8 mouse cellular contexts compared by ENCODE assay signal in genomic region chr5:123670800-123671472, GRCm38 (mm10). TPM values are rescaled to one million over a fixed set of nuclear protein-coding genes. Genes with fewer than 3 reads are reported as not detected.
DNase-seq lines count a peak whose midpoint lies in the region; ATAC-seq lines count a peak whose summit lies in the region.

No protein-coding gene starts in this region.

- peaks cover 39% of the 10 kb centered on the region for H3K4me1 ChIP-seq in forebrain, embryonic 10.5 days
- no peaks in the 10 kb centered on the region for H3K4me1 ChIP-seq in forebrain, embryonic 14.5 days (ENCODE audit: control insufficient read depth, insufficient read depth, low read length)
- H3K4me1 ChIP-seq in hindbrain, embryonic 12.5 days = peaks cover 16% of the 10 kb centered on the region
- H3K4me1 ChIP-seq in lung, embryonic 16.5 days (replicated peaks; ENCODE audit: control insufficient read depth, insufficient read depth, low read length) = peaks cover 24% of the 10 kb centered on the region

- H3K4me2 ChIP-seq in forebrain, embryonic 14.5 days (ENCODE audit: low read length) = no peak overlapping the region
- no peak overlapping the region for H3K4me2 ChIP-seq in hindbrain, embryonic 12.5 days (replicated peaks)
- H3K4me2 ChIP-seq in lung, embryonic 16.5 days (ENCODE audit: low read depth, low read length) = no peak overlapping the region

- WGBS in forebrain, embryonic 10.5 days = 47% methylated on average over 14 of the region's 14 CpGs
- WGBS in forebrain, embryonic 14.5 days = 57% methylated on average over 14 of the region's 14 CpGs
- 41% methylated on average over 14 of the region's 14 CpGs for WGBS in hindbrain, embryonic 12.5 days
- WGBS in lung, embryonic 16.5 days = 33% methylated on average over 14 of the region's 14 CpGs

- H3K27ac ChIP-seq in forebrain, embryonic 10.5 days = peak overlapping the region; percentile 51; the same call in 1 of the 2 replicates
- H3K27ac ChIP-seq in forebrain, embryonic 14.5 days (ENCODE audit: low read depth, low read length) = no peak overlapping the region
- peak overlapping the region; percentile 41; the same call in 1 of the 2 replicates for H3K27ac ChIP-seq in hindbrain, embryonic 12.5 days
- H3K27ac ChIP-seq in lung, embryonic 16.5 days (ENCODE audit: low read length) = peak overlapping the region; percentile 62

- H3K9ac ChIP-seq in forebrain, embryonic 14.5 days (ENCODE audit: low read length) = no peak overlapping the region
- no peak overlapping the region for H3K9ac ChIP-seq in hindbrain, embryonic 12.5 days
- peak overlapping the region; percentile 9; the same call in 1 of the 2 replicates for H3K9ac ChIP-seq in lung, embryonic 16.5 days (ENCODE audit: low read length)

- peaks cover 6% of the 10 kb centered on the region; the same call in 1 of the 2 replicates for H3K36me3 ChIP-seq in forebrain, embryonic 10.5 days (replicated peaks)
- H3K36me3 ChIP-seq in forebrain, embryonic 14.5 days (ENCODE audit: control insufficient read depth, insufficient read depth, low read length) = no peaks in the 10 kb centered on the region
- H3K36me3 ChIP-seq in hindbrain, embryonic 12.5 days = no peaks in the 10 kb centered on the region
- no peaks in the 10 kb centered on the region for H3K36me3 ChIP-seq in lung, embryonic 16.5 days (ENCODE audit: control insufficient read depth, insufficient read depth, low read length)

- no peak overlapping the region for H3K4me3 ChIP-seq in forebrain, embryonic 10.5 days
- no peak overlapping the region for H3K4me3 ChIP-seq in forebrain, embryonic 14.5 days (ENCODE audit: low read depth, low read length)
- no peak overlapping the region for H3K4me3 ChIP-seq in hindbrain, embryonic 12.5 days
- H3K4me3 ChIP-seq in lung, embryonic 16.5 days (ENCODE audit: low read length) = no peak overlapping the region

- H3K9me3 ChIP-seq in forebrain, embryonic 10.5 days = no peaks in the 10 kb centered on the region
- no peaks in the 10 kb centered on the region for H3K9me3 ChIP-seq in forebrain, embryonic 14.5 days (replicated peaks; ENCODE audit: control insufficient read depth, low read length)
- no peaks in the 10 kb centered on the region for H3K9me3 ChIP-seq in hindbrain, embryonic 12.5 days (replicated peaks)
- no peaks in the 10 kb centered on the region for H3K9me3 ChIP-seq in lung, embryonic 16.5 days (ENCODE audit: control insufficient read depth, low read length)

- ATAC-seq in forebrain, embryonic 14.5 days = no peak
- ATAC-seq in erythroblast, adult 5-6 weeks (replicated peaks; ENCODE audit: low FRiP score, poor library complexity, severe bottlenecking) = peak; percentile 68
- ATAC-seq in hindbrain, embryonic 12.5 days (ENCODE audit: low FRiP score) = no peak
- ATAC-seq in lung, embryonic 16.5 days (ENCODE audit: low read depth) = 0 out of 2 replicates have a peak, but pooled peaks have one; percentile 20

- no peaks in the 10 kb centered on the region for H3K27me3 ChIP-seq in forebrain, embryonic 10.5 days (ENCODE audit: poor library complexity, severe bottlenecking)
- H3K27me3 ChIP-seq in forebrain, embryonic 14.5 days (replicated peaks; ENCODE audit: control insufficient read depth, insufficient read depth, low read length) = no peaks in the 10 kb centered on the region
- no peaks in the 10 kb centered on the region for H3K27me3 ChIP-seq in hindbrain, embryonic 12.5 days
- H3K27me3 ChIP-seq in lung, embryonic 16.5 days (ENCODE audit: control insufficient read depth, insufficient read depth, low read depth, low read length) = no peaks in the 10 kb centered on the region

- DNase-seq in forebrain, embryonic 10.5 days (ENCODE audit: extremely low spot score, low spot score) = no peak
- no peak for DNase-seq in forebrain, embryonic 14.5 days (ENCODE audit: low spot score)
- peak; percentile 23 to 33 for DNase-seq in B cell, adult 2 months
- no peak for DNase-seq in left cerebral cortex, adult 9 months (ENCODE audit: low spot score in 2 of 2)
- DNase-seq in urinary bladder, postnatal 4 days (ENCODE audit: low spot score in 2 of 2) = no peak

RNA-seq across cellular contexts. Expression of gene Clip1, which starts 13.5 kb away (rescaled TPM):
- 55.6 and 55.8 TPM in 2 replicates for polyA plus RNA-seq in forebrain, embryonic 10.5 days (2016; fragmentation: Nextera tagmentation; extraction: Ambion mirVana)
- 45.9 and 55.6 TPM in 2 replicates for polyA plus RNA-seq in forebrain, embryonic 14.5 days (2014; fragmentation: Nextera tagmentation; extraction: Ambion mirVana)
- 16.1 and 34.6 TPM in 2 replicates for total RNA-seq in erythroblast, adult 5-6 weeks (2015; ENCODE audit: low replicate concordance)
- 13.6 and 36.7 TPM in 2 replicates for total RNA-seq in erythroblast, adult 5-6 weeks (2017; ENCODE audit: low replicate concordance)
- polyA plus RNA-seq in hindbrain, embryonic 12.5 days (2016; fragmentation: Nextera tagmentation; extraction: Ambion mirVana) = 71.4 and 74.6 TPM in 2 replicates
- polyA plus RNA-seq in lung, embryonic 16.5 days (2015; fragmentation: Nextera tagmentation; extraction: Ambion mirVana) = 35.7 and 37.9 TPM in 2 replicates

RNA-seq across cellular contexts. Expression of gene Zcchc8, which starts 50.0 kb away (rescaled TPM):
- 90.6 and 92.2 TPM in 2 replicates for polyA plus RNA-seq in forebrain, embryonic 10.5 days (2016; fragmentation: Nextera tagmentation; extraction: Ambion mirVana)
- 70.3 and 79.8 TPM in 2 replicates for polyA plus RNA-seq in forebrain, embryonic 14.5 days (2014; fragmentation: Nextera tagmentation; extraction: Ambion mirVana)
- total RNA-seq in erythroblast, adult 5-6 weeks (2015; ENCODE audit: low replicate concordance) = 6.7 and 10.8 TPM in 2 replicates
- 16.1 and 38.2 TPM in 2 replicates for total RNA-seq in erythroblast, adult 5-6 weeks (2017; ENCODE audit: low replicate concordance)
- polyA plus RNA-seq in hindbrain, embryonic 12.5 days (2016; fragmentation: Nextera tagmentation; extraction: Ambion mirVana) = 80.2 and 90.5 TPM in 2 replicates
- polyA plus RNA-seq in lung, embryonic 16.5 days (2015; fragmentation: Nextera tagmentation; extraction: Ambion mirVana) = 75.9 and 76.4 TPM in 2 replicates

Comparison
In these comparisons a context has a peak if more than half of its experiments do, and no peak if none do; other contexts are left out.
1. DNase-seq: peak in B cell, adult 2 months (2 of 2); none in forebrain, embryonic 10.5 days (single experiment), forebrain, embryonic 14.5 days (single experiment), left cerebral cortex, adult 9 months (0 of 2) and urinary bladder, postnatal 4 days (0 of 2).
2. ATAC-seq: peak in erythroblast, adult 5-6 weeks (single experiment) and lung, embryonic 16.5 days (single experiment); none in forebrain, embryonic 14.5 days (single experiment) and hindbrain, embryonic 12.5 days (single experiment).